Mouse (Mus musculus): ENCODE measurements around the gene 9130213A22Rik.
"Not testable (repeated sequence)": the region's sequence is repeated elsewhere in the genome, so short reads cannot be mapped to it uniquely, and the experiment has no call there.

9130213A22Rik gene

GRCm38 (mm10) chr11:69105227-69105626 lies 17.2 kb downstream of the 9130213A22Rik start:
- DNase-seq = no peak

- no peak for DNase-seq
Observed at GRCm38 (mm10) chr11:69104487-69104886, 17.9 kb downstream of the 9130213A22Rik start.

GRCm38 (mm10) chr11:69103531-69104435 lies 18.6 kb downstream of the 9130213A22Rik start:
- DNase-seq = no peak

- no peak for DNase-seq
Observed at GRCm38 (mm10) chr11:69103121-69103520, 19.3 kb downstream of the 9130213A22Rik start.

- no peak for DNase-seq
Observed at GRCm38 (mm10) chr11:69102403-69102725, 20.0 kb downstream of the 9130213A22Rik start.

- DNase-seq = no peak
Observed at GRCm38 (mm10) chr11:69101604-69102402, 20.6 kb downstream of the 9130213A22Rik start.

GRCm38 (mm10) chr11:69100639-69101360 lies 21.6 kb downstream of the 9130213A22Rik start:
- DNase-seq = no peak

GRCm38 (mm10) chr11:69099915-69100345 lies 22.5 kb downstream of the 9130213A22Rik start:
- peak; percentile 93 for DNase-seq

- DNase-seq = no peak
Observed at GRCm38 (mm10) chr11:69099177-69099914, 23.0 kb downstream of the 9130213A22Rik start.

- DNase-seq = peak; percentile 90
Observed at GRCm38 (mm10) chr11:69098762-69099091, 23.7 kb downstream of the 9130213A22Rik start.

GRCm38 (mm10) chr11:69098039-69098761 lies 24.2 kb downstream of the 9130213A22Rik start:
- peak; percentile 53 for DNase-seq

GRCm38 (mm10) chr11:69096987-69097900 lies 25.1 kb downstream of the 9130213A22Rik start:
- peak; percentile 93 for DNase-seq

GRCm38 (mm10) chr11:69096360-69096986 lies 25.9 kb downstream of the 9130213A22Rik start:
- no peak for DNase-seq

GRCm38 (mm10) chr11:69095511-69096231 lies 26.7 kb downstream of the 9130213A22Rik start:
- DNase-seq = peak; percentile 49

GRCm38 (mm10) chr11:69094697-69095429 lies 27.5 kb downstream of the 9130213A22Rik start, which contains the start of gene Per1:
Gene Per1 (plus strand): TSS chr11:69095217.
- peak; percentile 99 for DNase-seq

- DNase-seq = not testable (repeated sequence)
Observed at GRCm38 (mm10) chr11:69093856-69094255, 28.5 kb downstream of the 9130213A22Rik start.

GRCm38 (mm10) chr11:69092871-69093270 lies 29.5 kb downstream of the 9130213A22Rik start:
- no peak for DNase-seq

- DNase-seq = peak; percentile 90
Observed at GRCm38 (mm10) chr11:69092386-69092751, 30.0 kb downstream of the 9130213A22Rik start.
